Mouse (Mus musculus) small intestine, adult 2 months (tissue): ENCODE measurements around the gene Igsf1. TPM values are rescaled to one million over a fixed set of nuclear protein-coding genes. Genes with fewer than 3 reads are reported as not detected.

Source experiments
- H3K27ac ChIP-seq: fragments of 200-500 bp; 2 replicates; pipeline ENCODE4 v1.5.1; 2012; ENCODE audit warnings: low read depth, low read length, control low read depth, inconsistent platforms; ENCODE audit not compliant: insufficient read depth
- H3K27me3 ChIP-seq: fragments of 200-500 bp; 2 replicates; pipeline ENCODE4 v1.6.1; 2012; ENCODE audit warnings: mild to moderate bottlenecking, moderate library complexity, low read length, inconsistent platforms; ENCODE audit not compliant: control insufficient read depth, insufficient read depth
- H3K36me3 ChIP-seq: fragments of 200-500 bp; 2 replicates; pipeline ENCODE4 v1.6.1; 2012; ENCODE audit warnings: mild to moderate bottlenecking, low read length, control low read depth, inconsistent platforms; ENCODE audit not compliant: control insufficient read depth, insufficient read depth
- H3K4me1 ChIP-seq: fragments of 200-500 bp; 2 replicates; pipeline ENCODE4 v1.6.1; 2012; ENCODE audit warnings: low read length, inconsistent platforms, mixed read lengths; ENCODE audit not compliant: control insufficient read depth, insufficient read depth, insufficient read length
- H3K4me3 ChIP-seq: fragments of 200-500 bp; 2 replicates; pipeline ENCODE4 v1.5.1; 2012; ENCODE audit warnings: low read depth, mild to moderate bottlenecking, control low read depth, inconsistent platforms, low read length, moderate library complexity
- CTCF ChIP-seq: fragments of 200-500 bp; IDR thresholded peaks from 2 replicates; pipeline ENCODE4 v1.5.1; 2012; ENCODE audit warnings: low read depth, mild to moderate bottlenecking, control low read depth, inconsistent platforms, low read length, moderate library complexity, mixed read lengths; ENCODE audit not compliant: insufficient replicate concordance, insufficient read length; ENCODE audit errors: extremely low read depth
- POLR2A ChIP-seq: fragments of 200-500 bp; IDR thresholded peaks from 2 replicates; pipeline ENCODE4 v1.6.1; 2012; ENCODE audit warnings: low read depth, mild to moderate bottlenecking, control low read depth, inconsistent platforms, low read length, moderate library complexity
- WGBS: fragments of 180-500 bp; shearing (Covaris S2); methylation state at CpG from one replicate; pipeline ENCODE4 v1.1.7; 2018; 5-methylcytosine and 5-hydroxymethylcytosine counted together
- polyA plus RNA-seq: library from polyadenylated mRNA; depleted of rRNA; stranded (reverse); fragments of >200 nt; gene quantifications from 2 replicates; pipeline ENCODE4 v1.2.3, GENCODE M21; 2012; rRNA removed

Gene Igsf1
- not detected in 2 replicates for polyA plus RNA-seq

DNA sequence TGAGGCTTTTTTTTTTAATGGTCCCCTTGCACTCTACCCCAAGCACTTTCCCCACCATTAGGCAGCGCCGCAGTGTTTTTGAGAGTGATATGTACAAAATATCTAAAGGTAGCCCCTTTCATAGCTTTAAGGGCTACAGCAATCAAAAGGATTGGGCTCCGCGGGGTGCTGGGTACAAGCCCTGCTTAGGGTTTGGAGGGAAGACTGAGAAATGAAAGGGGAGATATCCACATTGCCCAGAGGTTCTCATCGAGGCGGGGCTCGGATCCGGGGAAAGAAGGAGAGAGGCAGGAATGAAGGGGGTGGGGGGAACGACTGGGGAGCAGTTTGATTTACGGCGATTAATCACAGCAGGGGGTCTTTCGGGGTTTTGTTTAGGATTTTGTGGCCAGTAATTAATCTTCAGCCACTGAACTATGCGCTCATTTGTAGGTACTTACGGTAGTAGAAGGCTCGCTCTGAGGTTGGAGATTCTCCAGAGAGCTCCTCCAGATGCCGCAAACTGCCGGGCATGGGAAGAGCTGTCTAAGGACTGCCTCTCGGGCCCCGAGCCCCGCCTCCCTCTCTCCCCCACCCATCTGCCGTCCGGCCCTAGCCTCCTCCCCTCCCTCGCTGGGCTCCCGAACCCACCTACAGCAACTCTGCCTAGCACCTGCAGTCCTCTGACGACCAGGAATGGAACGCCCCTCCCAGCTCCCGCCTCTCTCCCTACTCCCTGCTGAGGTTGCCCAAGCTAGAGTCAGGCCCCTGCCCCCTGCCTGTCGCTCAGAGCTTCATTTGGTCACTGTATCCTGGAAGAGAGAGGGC lies at the start of gene Igsf1:
Gene Igsf1 (minus strand): TSS at position 537 of the 807 bp plus-strand sequence.
- H3K27me3 ChIP-seq, result no peaks in the 10 kb centered on the region
- TF ChIP-seq POLR2A (no peak), CTCF (no peak)
- H3K4me3 ChIP-seq, result peak within 1 kb of the TSS; percentile 13; the same call in 1 of the 2 replicates
- H3K4me1 ChIP-seq, result no peaks in the 10 kb centered on the region
- no peak within 1 kb of the TSS for H3K27ac ChIP-seq
- WGBS, result 16% methylated on average over 26 of the region's 28 CpGs
- H3K36me3 ChIP-seq, result no peaks in the 10 kb centered on the region

- WGBS, result 18% methylated on average over 2 of the region's 2 CpGs
- no peak for TF ChIP-seq POLR2A
- TF ChIP-seq CTCF, result no peak
These were observed 26.7 kb downstream of the Igsf1 start for GRCm38 (mm10) chrX:49770828-49771227.

GRCm38 (mm10) chrX:49745192-49745591 lies 52.4 kb downstream of the Igsf1 start:
- Histone ChIP-seq H3K4me3 (no peak overlapping the region), H3K36me3 (no peaks in the 10 kb centered on the region), H3K4me1 (no peaks in the 10 kb centered on the region), H3K27ac (no peak overlapping the region), H3K27me3 (no peaks in the 10 kb centered on the region)
- WGBS, result 56% methylated on average over 5 of the region's 5 CpGs
- TF ChIP-seq POLR2A (no peak), CTCF (no peak)

More at GRCm38 (mm10) chrX:49770828-49771227, 26.7 kb downstream of the Igsf1 start:
- Histone ChIP-seq H3K27me3 (no peaks in the 10 kb centered on the region), H3K27ac (no peak overlapping the region), H3K36me3 (no peaks in the 10 kb centered on the region), H3K4me1 (no peaks in the 10 kb centered on the region), H3K4me3 (no peak overlapping the region)

- H3K36me3 ChIP-seq, result no peaks in the 10 kb centered on the region
- H3K4me3 ChIP-seq, result no peak within 1 kb of the TSS
- 71% methylated on average over 2 of the region's 2 CpGs for WGBS
- no peaks in the 10 kb centered on the region for H3K4me1 ChIP-seq
- no peak for TF ChIP-seq POLR2A
- H3K27me3 ChIP-seq, result no peaks in the 10 kb centered on the region
- H3K27ac ChIP-seq, result no peak within 1 kb of the TSS
These were observed 62.6 kb downstream of the Igsf1 start, which contains the start of gene Olfr1321 for GRCm38 (mm10) chrX:49734959-49735358. Olfr1321 (minus strand) TSS chrX:49735059.

Other genes starting within 250 kb of the Igsf1 start
- gene Olfr1320, start 125.4 kb downstream of the Igsf1 start, polyA plus RNA-seq, result not detected in 2 replicates
- gene Olfr1321, start 62.7 kb downstream of the Igsf1 start, polyA plus RNA-seq, result not detected in 2 replicates
- not detected in 2 replicates for gene Olfr1322, start 93.7 kb upstream of the Igsf1 start, polyA plus RNA-seq
- not detected in 2 replicates for gene Olfr1323, start 221.6 kb upstream of the Igsf1 start, polyA plus RNA-seq